Mouse (Mus musculus): ENCODE data around the gene Olfr654.

DNA sequence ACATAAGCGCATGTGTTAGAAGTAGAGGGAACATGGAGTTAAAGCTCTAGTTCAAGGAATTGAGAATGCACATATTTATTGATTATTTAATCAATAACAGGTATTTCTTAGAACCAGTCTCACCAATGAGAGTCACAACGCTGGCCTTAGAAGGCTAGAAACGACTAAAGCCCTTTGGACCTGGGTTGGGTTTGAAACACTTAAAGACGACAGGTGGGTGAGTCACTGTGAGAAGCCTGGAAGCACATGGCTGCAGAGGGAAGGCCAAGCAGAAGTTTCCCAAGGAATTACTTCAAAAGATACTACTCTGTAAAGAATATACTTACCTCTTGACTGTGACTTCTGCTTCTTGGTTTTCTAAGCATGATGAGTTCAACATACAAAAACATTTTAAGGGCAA, 6.0 kb upstream of the Olfr654 start:
- no peak for TF ChIP-seq CTCF (IDR thresholded peaks at IDR 0.05; ENCODE audit: low read depth)
- no peak for TF ChIP-seq EP300 (optimal IDR thresholded peaks at IDR 0.05)
